Mouse (Mus musculus): ENCODE measurements at regions not wholly inside any gene's neighbourhood (a gene's known extent, or its start where the extent isn't known, plus 50 kb on each side); places are given as distances from the start of the nearest gene placed in this dataset.

GRCm38 (mm10) chr11:84725177-84725792 lies 94.0 kb downstream of the Mrm1 start:
- no peaks in the 10 kb centered on the region for H3K27me3 ChIP-seq (ENCODE audit: control insufficient read depth, insufficient read depth, insufficient read length)
- TF ChIP-seq CEBPB (IDR thresholded peaks at IDR 0.05; ENCODE audit: low read depth), result no peak
- no peak for TF ChIP-seq USF1 (IDR thresholded peaks at IDR 0.05; ENCODE audit: low read depth)
- TF ChIP-seq FOSL1 (IDR thresholded peaks at IDR 0.05; ENCODE audit: insufficient read depth, low read length, poor library complexity, severe bottlenecking), result no peak
- TF ChIP-seq MAX (IDR thresholded peaks at IDR 0.05), result no peak
- no peak for TF ChIP-seq CTCF (IDR thresholded peaks at IDR 0.05; ENCODE audit: control insufficient read depth, insufficient read depth, insufficient read length)
- TF ChIP-seq MYOG (IDR thresholded peaks at IDR 0.05; ENCODE audit: control insufficient read depth, extremely low read depth, insufficient read length), result no peak
- no peak for TF ChIP-seq MYOD1 (IDR thresholded peaks at IDR 0.05; ENCODE audit: control insufficient read depth, insufficient read length, low read depth)
- no peaks in the 10 kb centered on the region for H3K79me2 ChIP-seq (ENCODE audit: control insufficient read depth, insufficient read depth)
- H3K79me3 ChIP-seq (ENCODE audit: low read depth), result no peaks in the 10 kb centered on the region
- no peaks in the 10 kb centered on the region for H3K36me3 ChIP-seq (ENCODE audit: control insufficient read depth, insufficient read depth)
- no peak overlapping the region for H3K4me3 ChIP-seq (ENCODE audit: insufficient read depth, poor library complexity, severe bottlenecking)
- no peak overlapping the region for H3ac ChIP-seq (ENCODE audit: control insufficient read depth, insufficient read length, low read depth)

- Histone ChIP-seq H3ac (ENCODE audit: control insufficient read depth, insufficient read length, low read depth) (no peak overlapping the region), H3K79me3 (ENCODE audit: low read depth) (no peaks in the 10 kb centered on the region), H3K27me3 (ENCODE audit: control insufficient read depth, insufficient read depth, insufficient read length) (no peaks in the 10 kb centered on the region), H3K79me2 (ENCODE audit: control insufficient read depth, insufficient read depth) (no peaks in the 10 kb centered on the region), H3K4me3 (ENCODE audit: insufficient read depth, poor library complexity, severe bottlenecking) (no peak overlapping the region), H3K36me3 (ENCODE audit: control insufficient read depth, insufficient read depth) (no peaks in the 10 kb centered on the region)
- no peak for TF ChIP-seq CTCF (IDR thresholded peaks at IDR 0.05; ENCODE audit: control insufficient read depth, insufficient read depth, insufficient read length)
- no peak for TF ChIP-seq MAX (IDR thresholded peaks at IDR 0.05)
- no peak for TF ChIP-seq USF1 (IDR thresholded peaks at IDR 0.05; ENCODE audit: low read depth)
- TF ChIP-seq FOSL1 (IDR thresholded peaks at IDR 0.05; ENCODE audit: insufficient read depth, low read length, poor library complexity, severe bottlenecking), result no peak
- no peak for TF ChIP-seq CEBPB (IDR thresholded peaks at IDR 0.05; ENCODE audit: low read depth)
- no peak for TF ChIP-seq MYOD1 (IDR thresholded peaks at IDR 0.05; ENCODE audit: control insufficient read depth, insufficient read length, low read depth)
- TF ChIP-seq MYOG (IDR thresholded peaks at IDR 0.05; ENCODE audit: control insufficient read depth, extremely low read depth, insufficient read length), result no peak
These were observed 95.2 kb downstream of the Mrm1 start for GRCm38 (mm10) chr11:84724080-84724479.

- TF ChIP-seq FOSL1 (IDR thresholded peaks at IDR 0.05; ENCODE audit: insufficient read depth, low read length, poor library complexity, severe bottlenecking), result no peak
- TF ChIP-seq MYOD1 (IDR thresholded peaks at IDR 0.05; ENCODE audit: control insufficient read depth, insufficient read length, low read depth), result no peak
- TF ChIP-seq CEBPB (IDR thresholded peaks at IDR 0.05; ENCODE audit: low read depth), result no peak
- no peak for TF ChIP-seq USF1 (IDR thresholded peaks at IDR 0.05; ENCODE audit: low read depth)
- TF ChIP-seq CTCF (IDR thresholded peaks at IDR 0.05; ENCODE audit: control insufficient read depth, insufficient read depth, insufficient read length), result no peak
- TF ChIP-seq MAX (IDR thresholded peaks at IDR 0.05), result no peak
- no peak for TF ChIP-seq MYOG (IDR thresholded peaks at IDR 0.05; ENCODE audit: control insufficient read depth, extremely low read depth, insufficient read length)
- H3K27me3 ChIP-seq (ENCODE audit: control insufficient read depth, insufficient read depth, insufficient read length), result no peaks in the 10 kb centered on the region
- H3K4me3 ChIP-seq (ENCODE audit: insufficient read depth, poor library complexity, severe bottlenecking), result no peak overlapping the region
- no peak overlapping the region for H3ac ChIP-seq (ENCODE audit: control insufficient read depth, insufficient read length, low read depth)
- no peaks in the 10 kb centered on the region for H3K79me3 ChIP-seq (ENCODE audit: low read depth)
- H3K79me2 ChIP-seq (ENCODE audit: control insufficient read depth, insufficient read depth), result no peaks in the 10 kb centered on the region
- no peaks in the 10 kb centered on the region for H3K36me3 ChIP-seq (ENCODE audit: control insufficient read depth, insufficient read depth)
These were observed 96.6 kb downstream of the Mrm1 start for GRCm38 (mm10) chr11:84722658-84723201.

- Histone ChIP-seq H3K79me3 (ENCODE audit: low read depth) (no peaks in the 10 kb centered on the region), H3K79me2 (ENCODE audit: control insufficient read depth, insufficient read depth) (no peaks in the 10 kb centered on the region), H3K36me3 (ENCODE audit: control insufficient read depth, insufficient read depth) (no peaks in the 10 kb centered on the region), H3K4me3 (ENCODE audit: insufficient read depth, poor library complexity, severe bottlenecking) (no peak overlapping the region), H3K27me3 (ENCODE audit: control insufficient read depth, insufficient read depth, insufficient read length) (no peaks in the 10 kb centered on the region), H3ac (ENCODE audit: control insufficient read depth, insufficient read length, low read depth) (no peak overlapping the region)
- no peak for TF ChIP-seq MYOG (IDR thresholded peaks at IDR 0.05; ENCODE audit: control insufficient read depth, extremely low read depth, insufficient read length)
- no peak for TF ChIP-seq FOSL1 (IDR thresholded peaks at IDR 0.05; ENCODE audit: insufficient read depth, low read length, poor library complexity, severe bottlenecking)
- TF ChIP-seq CTCF (IDR thresholded peaks at IDR 0.05; ENCODE audit: control insufficient read depth, insufficient read depth, insufficient read length), result no peak
- TF ChIP-seq USF1 (IDR thresholded peaks at IDR 0.05; ENCODE audit: low read depth), result no peak
- no peak for TF ChIP-seq MYOD1 (IDR thresholded peaks at IDR 0.05; ENCODE audit: control insufficient read depth, insufficient read length, low read depth)
- no peak for TF ChIP-seq MAX (IDR thresholded peaks at IDR 0.05)
- no peak for TF ChIP-seq CEBPB (IDR thresholded peaks at IDR 0.05; ENCODE audit: low read depth)
These were observed 97.3 kb downstream of the Mrm1 start for GRCm38 (mm10) chr11:84721979-84722378.

- H3K4me3 ChIP-seq (ENCODE audit: insufficient read depth, poor library complexity, severe bottlenecking), result no peak overlapping the region
- no peaks in the 10 kb centered on the region for H3K79me2 ChIP-seq (ENCODE audit: control insufficient read depth, insufficient read depth)
- H3K27me3 ChIP-seq (ENCODE audit: control insufficient read depth, insufficient read depth, insufficient read length), result no peaks in the 10 kb centered on the region
- H3K36me3 ChIP-seq (ENCODE audit: control insufficient read depth, insufficient read depth), result no peaks in the 10 kb centered on the region
- H3K79me3 ChIP-seq (ENCODE audit: low read depth), result no peaks in the 10 kb centered on the region
- TF ChIP-seq MAX (IDR thresholded peaks at IDR 0.05) (no peak), FOSL1 (IDR thresholded peaks at IDR 0.05; ENCODE audit: insufficient read depth, low read length, poor library complexity, severe bottlenecking) (no peak), MYOD1 (IDR thresholded peaks at IDR 0.05; ENCODE audit: control insufficient read depth, insufficient read length, low read depth) (no peak), CEBPB (IDR thresholded peaks at IDR 0.05; ENCODE audit: low read depth) (no peak), USF1 (IDR thresholded peaks at IDR 0.05; ENCODE audit: low read depth) (no peak), CTCF (IDR thresholded peaks at IDR 0.05; ENCODE audit: control insufficient read depth, insufficient read depth, insufficient read length) (no peak), MYOG (IDR thresholded peaks at IDR 0.05; ENCODE audit: control insufficient read depth, extremely low read depth, insufficient read length) (no peak)
- H3ac ChIP-seq (ENCODE audit: control insufficient read depth, insufficient read length, low read depth), result no peak overlapping the region
These were observed 98.2 kb downstream of the Mrm1 start for GRCm38 (mm10) chr11:84721150-84721549.

All from C2C12 (cell line).